Mouse (Mus musculus): ENCODE measurements around the gene Ryk.

Ryk gene

DNA sequence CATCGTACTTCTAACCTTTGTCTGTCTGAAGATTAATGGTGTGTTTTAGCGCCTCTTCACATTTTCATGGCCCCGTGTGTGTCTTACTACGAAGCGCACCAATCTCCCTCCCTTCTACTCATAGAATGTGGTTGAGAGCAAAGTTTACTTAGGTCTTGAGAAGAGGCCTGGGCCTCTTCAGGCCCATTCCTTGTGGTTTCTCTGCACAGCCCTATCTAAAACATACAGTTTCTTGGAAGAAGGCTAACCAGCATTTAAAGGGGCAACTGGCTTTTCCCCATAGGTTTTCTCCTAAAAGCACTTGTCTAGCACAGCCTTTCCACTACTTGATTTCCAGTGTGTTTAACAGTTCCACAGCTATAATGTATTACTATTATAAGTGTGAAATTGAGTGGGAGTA lies 24.7 kb downstream of the Ryk start:
- no peak for DNase-seq

DNA sequence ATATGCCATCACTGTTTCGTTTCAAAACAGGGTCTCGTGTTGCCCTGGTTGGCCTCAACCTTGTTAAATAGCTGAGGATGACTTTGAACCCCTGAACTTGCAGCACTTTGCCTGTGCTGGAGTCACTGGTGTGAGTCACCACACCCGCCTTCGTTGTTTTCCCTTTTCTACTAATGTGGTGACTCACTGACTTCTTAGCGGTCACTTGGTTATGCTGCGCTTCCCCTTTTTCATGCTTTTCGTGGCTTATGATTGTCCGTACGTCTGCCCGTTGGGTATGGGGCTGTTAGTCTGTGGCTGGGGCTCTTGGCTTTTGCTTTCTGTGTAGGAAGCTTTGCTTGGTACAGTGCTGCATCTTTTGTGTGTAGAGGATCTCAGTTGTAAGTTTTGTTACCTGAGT lies 25.2 kb downstream of the Ryk start:
- DNase-seq = no peak

DNA sequence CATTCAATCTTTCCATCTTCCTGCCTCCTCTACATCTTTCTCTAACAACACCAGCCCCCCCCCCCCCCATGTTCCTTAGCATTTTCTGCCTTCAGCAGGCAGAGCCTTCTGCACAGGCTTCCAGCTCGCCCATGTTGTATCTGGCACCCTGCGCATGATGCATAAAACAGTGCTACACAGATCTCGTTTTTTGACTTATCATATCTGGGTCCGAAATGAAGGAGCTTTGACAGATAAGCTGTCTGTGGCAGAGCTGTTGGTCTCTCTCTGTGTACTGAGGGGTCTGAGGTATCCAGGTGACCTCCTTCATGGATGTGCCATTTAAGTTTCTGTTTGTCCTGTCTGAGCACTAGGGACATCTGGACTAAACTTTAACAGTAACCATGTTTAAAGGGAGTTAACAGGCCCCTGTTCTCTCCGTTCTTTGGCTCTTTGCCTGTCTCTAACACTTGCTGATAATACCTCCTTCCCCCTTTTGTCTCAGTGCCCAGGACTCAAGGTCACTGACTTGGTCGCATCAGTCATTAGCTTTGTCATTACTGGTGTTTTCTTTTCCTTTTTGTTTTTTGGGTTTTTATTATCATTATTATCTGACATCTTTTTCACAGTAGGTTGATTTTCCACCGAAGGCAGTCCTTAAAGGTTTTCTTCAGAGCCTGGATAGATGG lies 26.2 kb downstream of the Ryk start:
- DNase-seq = no peak

DNA sequence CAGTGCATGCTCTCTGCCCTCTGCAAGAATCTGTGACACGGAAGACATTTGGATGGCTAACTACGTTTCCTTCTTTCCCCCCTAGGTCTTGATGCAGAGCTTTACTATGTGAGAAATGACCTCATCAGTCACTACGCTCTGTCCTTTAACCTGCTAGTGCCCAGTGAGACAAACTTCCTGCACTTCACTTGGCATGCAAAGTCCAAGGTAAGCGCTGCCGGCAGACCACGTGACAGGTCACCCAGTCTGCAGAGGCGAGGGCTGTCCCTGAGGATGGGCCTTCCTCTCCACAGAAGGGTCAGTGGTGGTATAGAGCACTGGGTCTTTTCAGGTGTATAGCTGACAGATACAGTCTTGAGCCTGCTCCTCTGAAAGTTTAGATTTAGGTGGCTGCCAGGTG lies 27.1 kb downstream of the Ryk start:
- peak; percentile 70 to 85 for DNase-seq

DNA sequence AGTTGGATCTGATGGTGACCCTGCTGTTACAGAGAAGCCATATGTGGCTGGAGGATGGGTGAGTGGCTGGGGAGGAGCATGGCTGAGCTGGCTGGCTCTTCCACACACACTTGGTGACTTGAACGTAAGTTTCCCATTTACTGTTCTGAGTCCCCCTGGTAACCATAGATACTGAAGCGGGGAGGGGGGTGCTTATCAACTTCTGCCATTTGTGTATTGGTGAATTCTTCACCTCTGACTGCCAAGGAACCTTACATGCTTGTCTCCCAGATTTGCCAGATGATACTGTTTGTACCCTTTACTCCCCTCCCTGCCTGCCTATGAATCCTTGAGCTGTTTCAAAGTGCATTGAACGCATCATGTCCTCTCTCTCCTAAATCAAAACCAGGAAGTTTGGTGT lies 27.5 kb downstream of the Ryk start:
- DNase-seq = no peak

DNA sequence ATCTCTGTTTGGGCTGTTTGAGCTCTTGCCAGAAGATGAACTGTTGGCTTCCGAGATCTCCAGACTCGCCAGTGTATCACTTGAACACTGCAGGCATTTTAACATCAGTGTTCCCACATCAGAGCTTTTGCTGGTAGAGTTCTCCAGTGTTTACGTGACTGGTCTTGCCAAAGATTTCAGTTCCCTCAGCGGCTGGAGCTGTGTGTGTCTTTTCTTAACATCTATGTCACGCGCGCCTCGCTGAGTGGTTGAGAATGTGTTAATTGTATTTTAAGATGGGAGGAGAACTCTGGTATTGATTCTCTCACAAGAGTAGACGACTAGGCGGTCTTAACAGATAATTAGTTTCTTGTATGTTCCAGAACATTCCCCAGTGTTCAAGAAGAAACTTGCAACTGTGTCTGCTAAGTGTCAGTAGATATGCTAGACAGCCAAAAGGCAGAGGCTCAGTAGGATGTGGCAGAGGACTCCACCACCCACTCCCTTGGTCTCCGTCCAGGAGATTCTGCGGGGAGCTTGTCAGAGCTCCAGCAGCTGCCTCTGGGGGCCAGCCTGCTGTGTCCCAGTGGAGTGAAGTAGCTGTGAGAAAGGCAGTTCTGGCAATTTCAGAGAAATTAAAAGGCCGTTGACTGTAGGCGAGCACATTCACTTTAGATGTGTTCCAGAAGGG lies 29.3 kb downstream of the Ryk start:
- peak; percentile 46 to 64 for DNase-seq

DNA sequence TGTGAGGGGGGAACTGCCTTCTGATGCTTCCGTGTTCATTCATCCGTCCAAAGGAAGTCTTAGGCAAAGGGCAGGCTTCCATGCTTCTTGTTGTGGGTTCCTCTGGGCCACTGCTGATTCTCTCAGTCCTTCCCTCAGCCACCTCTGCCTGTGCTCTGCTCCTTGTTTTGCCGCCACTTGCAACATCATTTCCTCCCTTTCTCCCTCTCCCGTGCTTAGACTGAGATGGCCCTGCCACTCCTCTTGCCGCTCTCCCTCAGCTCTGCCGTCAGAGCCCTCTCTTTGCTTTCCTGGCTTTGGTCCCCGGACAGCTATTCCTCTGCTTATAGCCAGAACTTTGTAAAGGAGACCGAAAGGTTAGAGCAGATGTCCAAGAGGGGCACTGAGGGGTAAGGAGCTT lies 30.2 kb downstream of the Ryk start:
- DNase-seq = no peak

DNA sequence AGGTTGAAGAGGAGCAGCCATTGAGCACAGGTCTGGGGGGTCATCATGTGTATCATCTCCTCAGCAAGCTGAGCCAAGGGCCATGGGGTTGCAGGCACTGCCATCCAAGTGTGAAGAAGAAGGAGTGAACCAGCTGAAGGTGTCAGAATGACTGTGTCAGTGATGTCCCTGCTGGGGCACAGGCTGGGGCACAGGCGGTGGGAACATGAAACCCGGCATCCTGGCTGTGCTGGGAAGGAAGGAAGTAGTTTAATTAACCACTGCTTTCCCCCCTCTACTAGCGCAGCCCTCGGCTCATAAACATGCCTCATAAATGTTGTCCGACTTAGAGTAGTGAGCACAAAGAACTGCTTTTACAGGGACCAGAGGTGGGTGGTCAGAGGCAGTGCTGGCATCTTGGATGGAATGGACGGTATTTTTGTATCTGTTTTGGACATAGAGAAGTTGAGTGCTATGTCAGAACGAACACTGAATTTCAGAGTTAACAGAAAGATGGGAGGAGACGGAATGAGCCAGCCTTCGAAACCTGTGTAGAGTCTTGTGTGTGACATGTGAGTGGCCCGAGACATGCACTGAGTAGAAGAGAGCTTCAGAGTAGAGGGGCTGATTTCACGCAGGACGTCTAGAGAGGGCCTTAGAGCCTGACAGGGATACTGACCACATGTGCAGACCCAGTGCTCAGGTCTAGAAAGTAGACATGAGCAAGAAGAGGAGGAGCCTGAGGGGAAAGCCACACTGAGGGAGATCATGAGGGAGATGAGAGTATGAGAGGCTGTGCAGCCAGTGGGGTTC lies 31.4 kb downstream of the Ryk start:
- DNase-seq = no peak

DNA sequence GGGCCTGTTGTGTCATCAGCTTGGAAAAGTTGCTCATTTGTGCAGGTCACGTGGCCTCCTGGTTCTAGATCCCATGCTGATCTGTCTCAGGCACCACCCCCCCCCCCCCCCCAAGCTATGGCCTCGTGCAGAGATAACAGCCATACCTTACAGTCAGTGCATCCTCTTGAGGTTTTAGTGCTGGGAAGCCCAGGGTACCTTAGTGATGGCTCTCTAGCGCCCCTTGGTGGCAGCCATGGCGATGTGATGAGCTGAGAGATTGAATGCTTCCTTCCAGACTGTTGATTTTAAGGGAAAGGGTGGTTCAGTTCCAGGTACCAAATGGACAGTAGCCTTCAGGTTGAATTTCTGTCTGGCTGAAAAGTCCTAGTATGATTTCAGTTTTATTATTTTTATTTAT lies 32.2 kb downstream of the Ryk start:
- peak; percentile 82 to 86 for DNase-seq

DNA sequence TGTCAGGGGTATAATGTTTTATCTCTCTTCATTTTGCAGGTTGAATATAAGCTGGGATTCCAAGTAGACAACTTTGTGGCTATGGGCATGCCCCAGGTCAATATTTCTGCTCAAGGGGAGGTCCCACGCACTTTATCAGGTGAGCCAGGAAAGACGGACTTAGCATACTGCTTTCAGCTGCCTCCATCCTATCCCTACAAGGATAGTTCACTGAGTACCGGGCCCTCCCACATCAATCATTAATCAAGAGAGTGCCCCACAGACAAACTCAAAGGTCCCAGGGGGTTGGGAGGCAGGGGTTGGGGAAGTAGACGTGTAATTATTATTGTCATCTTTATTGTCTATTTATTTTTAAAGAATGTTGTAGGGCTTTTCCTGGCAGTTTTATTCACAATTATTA lies 32.8 kb downstream of the Ryk start:
- DNase-seq = peak; percentile 52 to 72

DNA sequence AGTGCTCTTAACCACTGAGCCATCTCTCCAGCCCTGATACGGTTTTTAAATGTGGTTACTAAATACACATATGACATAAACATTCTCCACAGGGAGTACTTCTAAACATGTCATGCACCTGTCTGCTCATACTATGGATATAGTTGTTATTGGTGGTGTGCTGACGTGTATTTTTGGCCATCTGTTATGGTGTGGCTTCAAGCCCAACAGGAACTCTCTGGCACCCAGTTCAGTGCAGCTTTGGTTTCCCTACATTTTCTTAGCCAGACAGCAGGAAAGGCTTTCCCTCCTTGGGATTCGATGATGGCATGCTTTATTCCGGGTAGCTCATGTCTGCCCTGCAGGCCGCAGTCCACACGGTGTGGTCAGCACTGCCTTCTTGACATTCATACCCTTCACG lies 33.7 kb downstream of the Ryk start:
- no peak for DNase-seq

DNA sequence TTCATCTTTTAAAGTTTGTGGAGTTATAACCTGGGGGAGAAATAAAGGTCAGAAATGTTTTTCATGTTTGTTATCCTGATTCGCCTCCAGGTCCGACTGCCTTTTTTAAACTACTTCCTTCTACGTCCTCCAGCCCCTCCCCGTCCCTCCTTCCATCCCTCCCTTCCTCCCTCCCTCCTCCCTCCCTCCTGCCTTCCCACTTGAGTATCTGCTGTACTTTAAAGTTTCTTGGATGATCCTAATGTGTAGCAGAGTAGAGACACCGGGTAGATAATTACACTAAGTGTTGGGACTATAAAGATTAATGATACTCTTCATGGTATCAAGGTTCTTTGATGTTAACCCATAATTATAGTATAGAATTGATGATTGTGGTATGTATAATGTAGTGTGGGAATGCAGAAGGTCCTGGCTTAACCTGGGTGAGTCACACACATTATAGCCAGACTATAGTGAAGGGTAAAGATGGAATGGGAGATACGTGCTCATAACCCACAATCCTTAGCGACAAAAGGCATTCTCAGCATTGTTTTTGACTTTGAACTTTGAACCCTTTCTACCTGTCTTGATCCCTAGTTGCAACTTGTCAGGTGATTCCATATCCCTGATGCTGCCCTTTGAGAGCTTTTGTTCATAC lies 41.5 kb downstream of the Ryk start:
- DNase-seq = no peak

DNA sequence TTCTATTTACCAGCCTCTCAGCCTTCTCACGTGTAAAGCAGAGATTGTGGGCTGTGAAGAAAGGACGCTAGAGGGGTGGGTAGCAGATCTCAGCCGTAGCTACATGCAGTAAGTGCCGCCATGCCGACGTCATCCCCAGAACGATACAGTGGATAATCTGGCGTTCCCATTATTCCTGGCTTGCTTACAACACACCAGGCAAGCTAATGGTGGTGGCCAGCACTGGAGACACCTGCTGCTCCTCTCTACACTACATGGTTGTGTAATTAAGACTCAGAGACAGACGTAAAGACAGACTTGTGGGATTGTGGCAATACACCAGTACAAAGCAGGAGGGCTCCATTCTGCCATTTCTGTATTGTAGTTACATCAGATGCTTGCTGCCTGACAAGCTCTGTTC lies 43.2 kb downstream of the Ryk start:
- DNase-seq = peak in 1 of 2 experiments; percentile 27

DNA sequence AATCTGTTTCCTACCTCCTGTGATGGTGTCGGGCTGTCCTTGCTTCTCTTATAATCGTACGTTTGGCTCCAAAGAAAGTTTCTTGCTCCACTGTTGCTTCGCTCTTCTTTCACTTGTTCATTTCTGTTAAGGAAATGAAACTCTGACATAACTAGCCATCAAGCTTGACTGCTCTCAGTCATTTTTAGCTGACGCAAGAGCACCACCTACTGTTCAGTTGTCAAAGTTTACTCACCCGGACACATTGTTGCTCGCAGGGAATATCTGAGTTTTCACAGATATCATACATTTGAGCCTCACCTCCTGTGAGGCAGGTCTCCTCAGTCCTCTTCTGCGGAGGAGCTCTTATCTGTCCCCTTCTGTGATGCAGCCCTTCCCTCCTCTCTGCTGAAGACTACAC lies 44.8 kb downstream of the Ryk start:
- peak; percentile 54 to 70 for DNase-seq

DNA sequence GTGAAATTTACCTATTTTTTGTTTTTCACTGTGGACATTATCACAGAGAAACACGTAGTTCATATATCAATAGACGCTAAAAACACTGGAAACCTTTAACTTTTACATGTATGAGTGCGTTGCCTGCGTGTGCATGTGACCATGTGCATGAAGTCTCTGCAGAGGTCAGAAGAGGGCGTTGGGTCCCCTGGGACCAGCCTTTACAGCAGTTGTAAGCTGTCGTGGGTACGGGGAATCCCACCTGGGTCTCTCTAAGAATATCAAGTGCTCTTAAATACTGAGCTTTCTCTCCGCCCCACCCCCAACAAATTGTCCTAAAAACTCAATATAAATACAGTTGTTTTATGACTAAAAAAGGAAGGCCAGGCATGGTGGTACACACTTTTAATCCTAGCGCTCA lies 50.0 kb downstream of the Ryk start:
- no peak for DNase-seq

DNA sequence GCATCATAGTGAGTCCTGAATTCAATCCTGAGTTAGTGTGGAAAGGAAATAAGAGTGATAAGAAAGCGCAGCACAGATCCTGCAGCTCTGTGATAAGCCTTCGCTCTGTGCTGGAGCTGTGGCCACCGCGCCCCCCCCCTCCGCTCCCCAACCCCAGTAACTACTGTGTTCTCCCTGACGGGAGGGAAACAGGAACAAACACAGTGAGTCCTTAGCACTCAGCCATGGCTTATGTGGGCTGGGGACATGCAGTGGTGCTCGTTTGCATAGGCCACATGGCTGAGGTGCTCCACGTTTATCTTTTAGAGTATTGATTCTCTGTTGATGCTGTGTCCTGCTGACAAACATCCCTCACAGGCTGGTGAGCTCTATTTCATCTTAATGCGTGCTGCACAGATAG lies 55.4 kb downstream of the Ryk start:
- DNase-seq = no peak

DNA sequence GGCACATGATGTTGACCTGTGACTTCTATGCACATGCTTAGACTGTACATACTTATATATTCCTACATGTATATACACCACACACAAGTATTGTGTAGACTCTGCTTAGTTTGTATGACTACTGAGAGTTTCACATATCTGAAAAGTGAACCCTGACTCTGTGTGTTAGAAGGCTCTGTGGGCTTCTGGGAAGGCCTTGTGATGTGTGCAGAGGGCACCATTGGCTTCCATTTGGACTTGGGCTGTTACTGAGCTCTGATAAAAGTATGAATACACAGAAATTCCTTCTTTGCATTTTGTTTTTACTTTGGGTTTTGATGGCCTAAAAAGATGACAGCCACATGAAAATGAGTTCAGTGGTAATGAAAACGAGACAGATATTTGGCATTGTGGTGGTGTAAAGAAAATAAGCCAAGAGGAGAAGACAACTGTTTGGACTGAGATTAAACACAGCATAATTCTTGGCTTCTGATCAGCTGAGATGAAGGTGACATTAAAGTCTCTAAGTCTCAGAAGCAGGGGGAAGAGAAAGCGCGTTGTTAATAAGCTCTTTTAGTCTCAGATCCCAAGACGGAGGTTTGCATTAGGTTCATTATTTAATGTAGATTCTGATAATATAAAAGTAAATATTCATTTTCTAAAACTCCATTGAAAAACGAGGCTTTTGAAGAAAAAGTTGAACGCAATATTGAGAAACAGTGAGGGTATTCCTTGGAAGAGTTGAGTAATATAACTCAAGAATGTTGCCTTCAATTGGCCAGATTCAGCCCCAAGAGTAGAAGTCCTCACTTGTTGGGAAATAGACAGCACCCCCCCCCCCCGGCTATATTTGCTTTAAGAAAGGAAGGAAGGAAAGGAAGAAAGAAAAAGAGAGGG lies 58.0 kb downstream of the Ryk start:
- no peak for DNase-seq

DNA sequence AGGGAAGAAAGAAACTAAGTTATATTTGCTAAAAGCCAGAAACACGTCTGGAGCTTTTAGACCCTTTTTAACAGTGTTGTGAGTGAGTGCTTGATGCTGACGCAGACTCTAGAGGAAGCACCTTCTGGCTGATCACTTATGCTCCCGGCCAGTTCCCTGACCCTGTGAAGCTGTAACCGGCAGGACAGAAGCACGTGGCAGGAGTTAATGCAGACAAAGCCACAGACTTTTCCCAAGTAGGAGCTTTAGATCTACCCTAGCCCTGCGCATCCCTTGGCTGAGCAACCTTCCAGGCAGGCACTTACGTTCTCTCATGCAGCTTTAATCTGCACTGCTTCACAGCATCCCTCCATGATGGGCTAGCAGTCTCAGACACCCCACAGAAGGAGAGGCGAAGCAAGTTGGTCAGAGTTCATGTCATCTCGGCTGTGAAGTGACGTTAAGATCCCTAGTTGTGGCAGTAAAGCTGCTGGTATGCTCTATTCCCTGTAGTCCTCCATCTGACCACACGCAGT lies 58.7 kb downstream of the Ryk start:
- DNase-seq = no peak

DNA sequence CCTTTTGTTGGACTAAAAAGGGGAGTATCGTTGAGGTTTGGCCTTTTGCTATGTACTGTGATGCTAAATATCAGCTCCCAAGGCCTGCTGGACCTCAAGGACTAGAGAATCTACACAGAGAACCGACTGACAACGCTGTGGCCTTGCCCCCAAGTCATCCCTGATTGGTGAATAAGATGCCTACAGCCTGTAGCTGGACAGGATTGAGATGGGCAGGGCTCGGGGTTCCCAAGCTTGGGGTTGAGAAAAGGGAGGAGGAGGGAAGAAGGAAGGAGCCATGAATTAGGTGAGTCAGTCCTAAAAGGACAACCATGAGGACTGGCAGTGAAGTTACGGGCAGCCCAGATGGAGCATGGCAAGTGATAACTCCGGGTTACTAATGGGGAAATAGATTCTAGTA lies 65.2 kb downstream of the Ryk start:
- no peak for DNase-seq

DNA sequence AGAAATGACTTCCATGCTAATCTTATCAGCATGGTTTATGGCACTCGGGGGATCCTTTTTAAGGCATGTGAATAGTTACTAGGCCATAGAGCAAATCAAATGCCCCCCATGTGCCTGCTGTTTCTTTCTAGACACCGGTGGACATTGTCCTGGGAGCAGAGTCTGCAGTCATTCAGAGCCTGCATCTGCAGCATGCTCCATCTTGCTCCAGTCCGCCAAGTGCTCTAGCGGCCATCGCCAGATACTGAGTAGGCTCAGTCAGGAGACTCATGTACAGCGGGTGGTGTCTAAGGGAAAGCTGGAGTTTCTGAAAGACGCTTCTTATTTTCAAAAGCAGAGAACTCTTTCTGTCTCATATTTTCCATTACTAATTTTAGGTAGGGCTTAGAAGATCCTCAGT lies 67.6 kb downstream of the Ryk start:
- DNase-seq = no peak

DNA sequence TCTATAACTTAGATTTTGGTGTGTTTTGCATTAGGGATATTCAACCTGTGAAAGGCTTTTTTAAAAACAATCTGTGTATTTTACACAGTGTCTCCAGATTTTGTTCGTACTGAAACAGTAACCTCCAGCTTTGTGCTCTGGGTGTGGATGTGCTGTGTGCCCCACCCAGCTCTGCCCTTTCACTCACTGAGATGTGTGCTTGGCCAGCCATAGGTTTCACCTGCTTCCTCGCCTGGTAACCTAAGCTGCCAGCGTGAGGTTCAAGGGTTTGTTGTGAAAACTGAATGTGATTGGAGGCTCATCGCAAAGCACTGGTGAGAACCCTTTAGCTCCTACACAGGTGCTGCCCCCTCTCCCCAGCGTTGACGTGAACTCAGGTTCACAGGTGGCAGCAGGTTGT lies 70.2 kb downstream of the Ryk start:
- no peak for DNase-seq

DNA sequence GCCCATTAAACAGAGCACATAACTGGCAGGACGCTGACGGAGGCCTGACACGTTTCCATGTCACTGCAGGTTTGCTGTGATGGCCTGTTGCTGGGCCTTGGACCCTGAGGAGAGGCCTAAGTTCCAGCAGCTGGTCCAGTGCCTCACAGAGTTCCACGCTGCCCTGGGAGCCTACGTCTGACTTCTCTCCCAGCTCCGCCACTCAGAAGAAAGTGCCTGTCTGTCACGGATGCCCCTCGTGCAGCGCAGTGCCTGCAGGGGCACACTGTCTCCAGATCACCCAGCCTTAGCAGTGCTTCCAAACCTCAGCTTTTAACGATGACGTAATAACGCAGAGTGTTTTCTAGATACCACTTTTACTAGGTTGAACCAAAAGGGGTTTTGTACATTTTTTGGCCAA lies 72.1 kb downstream of the Ryk start:
- no peak for DNase-seq

Data from kidney, postnatal 25 days (tissue).